Mouse (Mus musculus): Measurements from ENCODE around the gene Suco.

DNA sequence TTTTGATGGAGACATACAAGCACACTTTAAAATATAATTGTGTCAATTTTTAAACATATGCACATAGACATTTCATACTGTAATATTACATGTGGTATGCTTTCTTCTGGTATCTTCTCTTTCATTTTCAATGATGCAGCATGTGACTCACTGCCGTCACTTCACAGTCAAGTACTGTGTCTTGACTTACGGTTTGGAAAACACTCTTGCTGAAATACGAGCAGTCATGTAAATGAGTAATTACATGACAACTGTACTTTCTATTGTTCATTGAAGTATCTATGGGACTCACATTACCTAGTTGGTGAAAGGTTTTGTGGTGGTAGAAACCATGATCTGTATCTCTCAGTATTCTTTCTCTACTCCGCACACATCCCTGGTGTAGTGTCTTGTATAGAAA lies 30.6 kb upstream of the Suco start:
- no peak for TF ChIP-seq CTCF (IDR thresholded peaks at IDR 0.05 in 2 of 3, conservative IDR thresholded peaks at IDR 0.05 in 1 of 3; ENCODE audit: control insufficient read depth in 1 of 3, insufficient read depth in 1 of 3, low read depth in 2 of 3, low read length in 3 of 3, poor library complexity in 1 of 3, severe bottlenecking in 1 of 3)
- TF ChIP-seq POLR2A (IDR thresholded peaks at IDR 0.05; ENCODE audit: control insufficient read depth in 1 of 2, insufficient read depth in 1 of 2, low read depth in 1 of 2, low read length in 2 of 2, poor library complexity in 1 of 2): no peak
- no peak for TF ChIP-seq MAX (IDR thresholded peaks at IDR 0.05; ENCODE audit: low read length)
- TF ChIP-seq MAFK (IDR thresholded peaks at IDR 0.05; ENCODE audit: borderline replicate concordance, low read depth, low read length): no peak
- no peak for TF ChIP-seq SIN3A (IDR thresholded peaks at IDR 0.05; ENCODE audit: low read length)
- no peak for TF ChIP-seq CHD2 (IDR thresholded peaks at IDR 0.05; ENCODE audit: low read length)

All from MEL (cell line).